13 mouse cellular contexts compared by ENCODE assay signal in genomic region chr10:109907206-109907605, GRCm38 (mm10).
"Had no signal": no experiment of that assay in that cellular context is flagged by ENCODE, and none has a peak within 500 bp of the region (broad histone marks: within the 10 kb centered on the region; RNA-seq: fewer than 3 reads in every experiment).

No protein-coding gene starts in this region.

- ATAC-seq: liver, embryonic 12.5 days; lung, postnatal 0 days; midbrain, embryonic 13.5 days; midbrain, embryonic 15.5 days had no signal

- DNase-seq: lung, adult 2 months; lung, postnatal 14 days; lung, postnatal 36 days; right cerebral cortex, postnatal 14 days; right cerebral cortex, postnatal 4 days; spleen, adult 18-20 months; thymus, adult 18-20 months; thymus, postnatal 14 days; thymus, postnatal 36 days had no signal
